Mouse (Mus musculus) stomach, postnatal 0 days (tissue): ENCODE measurements around the gene Wsb1.

Experiments used
- CTCF ChIP-seq: IDR thresholded peaks from 2 replicates; pipeline ENCODE4 v1.5.1; 2016; ENCODE audit warnings: antibody characterized with exemption, low read depth, mild to moderate bottlenecking, moderate library complexity
- EP300 ChIP-seq: optimal IDR thresholded peaks from 2 replicates; pipeline ENCODE3; 2016; ENCODE audit warnings: antibody characterized with exemption

DNA sequence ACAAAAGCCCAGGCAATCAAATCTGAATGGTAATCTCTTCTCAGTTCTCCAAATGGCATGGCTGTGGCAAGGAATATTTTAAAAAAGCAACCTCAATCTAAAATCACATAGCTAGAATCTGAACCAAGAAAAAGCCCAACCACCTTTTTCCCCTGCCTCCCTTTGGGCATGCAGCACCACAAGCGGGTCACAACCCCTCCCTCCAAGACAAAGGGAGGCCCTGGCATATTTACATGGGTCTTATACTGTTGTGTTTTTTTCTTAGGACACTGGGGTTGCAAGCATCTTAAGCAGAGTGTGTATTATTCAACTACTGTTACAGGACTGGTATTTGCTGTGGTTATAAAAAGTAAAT lies 16.1 kb downstream of the Wsb1 start:
- TF ChIP-seq CTCF, result no peak
- no peak for TF ChIP-seq EP300
